Mouse (Mus musculus) midbrain, embryonic 11.5 days (tissue): Measurements from ENCODE around the gene Hdac9. TPM values are rescaled to one million over a fixed set of nuclear protein-coding genes. Genes with fewer than 3 reads are reported as not detected.

Experiments
- ATAC-seq: fragments of 200-750 bp; cut with Nextera tagmentation; 2 replicates; pipeline ENCODE4 v1.8.0; 2017; ENCODE audit warnings: moderate TSS enrichment, moderate library complexity; ENCODE audit not compliant: low FRiP score
- DNase-seq: peaks from one replicate; pipeline ENCODE4 v3.0.0; 2015; ENCODE audit warnings: low spot score; ENCODE audit errors: missing footprints
- H3K27ac ChIP-seq: fragments of 300-500 bp; sonication (generic); 2 replicates; pipeline ENCODE4 v1.5.1; 2014; ENCODE audit warnings: low read depth, low read length
- H3K27me3 ChIP-seq: fragments of 300-500 bp; sonication (generic); 2 replicates; pipeline ENCODE4 v1.6.1; 2014; ENCODE audit warnings: mild to moderate bottlenecking, low read length, moderate library complexity, mixed read lengths; ENCODE audit not compliant: control insufficient read depth, insufficient read depth
- H3K36me3 ChIP-seq: fragments of 300-500 bp; sonication (generic); 2 replicates; pipeline ENCODE4 v1.6.1; 2014; ENCODE audit warnings: mild to moderate bottlenecking, low read length, moderate library complexity, mixed read lengths; ENCODE audit not compliant: control insufficient read depth, insufficient read depth
- H3K4me1 ChIP-seq: fragments of 300-500 bp; sonication (generic); 2 replicates; pipeline ENCODE4 v1.6.1; 2014; ENCODE audit warnings: low read length; ENCODE audit not compliant: control insufficient read depth, insufficient read depth
- H3K4me2 ChIP-seq: fragments of 300-500 bp; sonication (generic); 2 replicates; pipeline ENCODE4 v1.6.1; 2014; ENCODE audit warnings: mild to moderate bottlenecking, moderate library complexity
- H3K4me3 ChIP-seq: fragments of 300-500 bp; sonication (generic); 2 replicates; pipeline ENCODE4 v1.5.1; 2014; ENCODE audit warnings: low read depth, low read length
- H3K9ac ChIP-seq: fragments of 300-500 bp; sonication (generic); 2 replicates; pipeline ENCODE4 v1.6.1; 2014; ENCODE audit warnings: low read length
- H3K9me3 ChIP-seq: fragments of 300-500 bp; sonication (generic); 2 replicates; pipeline ENCODE4 v1.6.1; 2016; ENCODE audit warnings: low read length; ENCODE audit not compliant: control insufficient read depth
- WGBS: fragments of 180-500 bp; shearing (Covaris S2); extraction: QIAGEN DNeasy Blood & Tissue Kit; methylation state at CpG from one replicate; pipeline ENCODE4 v1.1.7; 2014; 5-methylcytosine and 5-hydroxymethylcytosine counted together
- polyA plus RNA-seq: library from polyadenylated mRNA; unstranded; fragments of >200 nt; fragmentation: Nextera tagmentation; extraction: Ambion mirVana; gene quantifications from 2 replicates; pipeline ENCODE4 v1.2.1, GENCODE M21; 2014

Hdac9 gene
- polyA plus RNA-seq, 1 experiment from 2014 or later, result 14.1 TPM

GRCm38 (mm10) chr12:34696736-34697135 is 220.2 kb downstream of the Hdac9 start:
- Histone ChIP-seq H3K27ac (no peak overlapping the region), H3K4me2 (no peak overlapping the region), H3K27me3 (no peaks in the 10 kb centered on the region), H3K9ac (no peak overlapping the region), H3K9me3 (no peaks in the 10 kb centered on the region), H3K4me1 (no peaks in the 10 kb centered on the region), H3K4me3 (no peak overlapping the region), H3K36me3 (no peaks in the 10 kb centered on the region)
- DNase-seq, result no peak
- WGBS, result 89% methylated on average over 1 of the region's 1 CpGs
- ATAC-seq, result no peak

- Histone ChIP-seq H3K27me3 (no peaks in the 10 kb centered on the region), H3K4me3 (no peak overlapping the region), H3K4me2 (no peak overlapping the region), H3K4me1 (no peaks in the 10 kb centered on the region), H3K9ac (no peak overlapping the region), H3K9me3 (no peaks in the 10 kb centered on the region), H3K27ac (no peak overlapping the region), H3K36me3 (no peaks in the 10 kb centered on the region)
- no peak for DNase-seq
- 62% methylated on average over 4 of the region's 4 CpGs for WGBS
- no peak for ATAC-seq
Measured at GRCm38 (mm10) chr12:34688941-34689340, 228.0 kb downstream of the Hdac9 start.

- Histone ChIP-seq H3K9me3 (no peaks in the 10 kb centered on the region), H3K4me3 (no peak overlapping the region), H3K27me3 (no peaks in the 10 kb centered on the region), H3K27ac (no peak overlapping the region), H3K4me2 (no peak overlapping the region), H3K4me1 (peaks cover 2% of the 10 kb centered on the region; the same call in 1 of the 2 replicates), H3K9ac (no peak overlapping the region), H3K36me3 (no peaks in the 10 kb centered on the region)
- no peak for DNase-seq
- no peak for ATAC-seq
- WGBS, result 71% methylated on average over 4 of the region's 4 CpGs
Measured at GRCm38 (mm10) chr12:34683375-34683774, 233.5 kb downstream of the Hdac9 start.

GRCm38 (mm10) chr12:34682657-34683056 is 234.2 kb downstream of the Hdac9 start:
- H3K9ac ChIP-seq, result no peak overlapping the region
- no peak overlapping the region for H3K4me3 ChIP-seq
- no peaks in the 10 kb centered on the region for H3K27me3 ChIP-seq
- H3K36me3 ChIP-seq, result no peaks in the 10 kb centered on the region
- DNase-seq, result no peak
- 98% methylated on average over 3 of the region's 3 CpGs for WGBS
- peaks cover 2% of the 10 kb centered on the region; the same call in 1 of the 2 replicates for H3K4me1 ChIP-seq
- no peak overlapping the region for H3K27ac ChIP-seq
- H3K9me3 ChIP-seq, result no peaks in the 10 kb centered on the region
- ATAC-seq, result no peak
- H3K4me2 ChIP-seq, result no peak overlapping the region

- 46% methylated on average over 5 of the region's 5 CpGs for WGBS
Measured at GRCm38 (mm10) chr12:34680576-34680975, 236.3 kb downstream of the Hdac9 start.

GRCm38 (mm10) chr12:34677110-34677509 is 239.8 kb downstream of the Hdac9 start:
- Histone ChIP-seq H3K4me1 (peaks cover 2% of the 10 kb centered on the region; the same call in 1 of the 2 replicates), H3K9me3 (no peaks in the 10 kb centered on the region), H3K27me3 (no peaks in the 10 kb centered on the region), H3K27ac (no peak overlapping the region), H3K36me3 (no peaks in the 10 kb centered on the region), H3K9ac (no peak overlapping the region), H3K4me3 (no peak overlapping the region), H3K4me2 (no peak overlapping the region)
- ATAC-seq (no peak), DNase-seq (no peak)
- WGBS, result 84% methylated on average over 6 of the region's 6 CpGs

More at GRCm38 (mm10) chr12:34680576-34680975, 236.3 kb downstream of the Hdac9 start:
- Histone ChIP-seq H3K4me1 (peaks cover 2% of the 10 kb centered on the region; the same call in 1 of the 2 replicates), H3K9me3 (no peaks in the 10 kb centered on the region), H3K27ac (no peak overlapping the region), H3K9ac (no peak overlapping the region), H3K27me3 (no peaks in the 10 kb centered on the region), H3K36me3 (no peaks in the 10 kb centered on the region), H3K4me2 (no peak overlapping the region), H3K4me3 (no peak overlapping the region)
- ATAC-seq (no peak), DNase-seq (no peak)

- H3K9me3 ChIP-seq, result no peaks in the 10 kb centered on the region
- no peak overlapping the region for H3K9ac ChIP-seq
- no peaks in the 10 kb centered on the region for H3K27me3 ChIP-seq
- no peak overlapping the region for H3K4me3 ChIP-seq
- H3K4me2 ChIP-seq, result no peak overlapping the region
- H3K4me1 ChIP-seq, result no peaks in the 10 kb centered on the region
- ATAC-seq (no peak), DNase-seq (no peak)
- no peak overlapping the region for H3K27ac ChIP-seq
- no peaks in the 10 kb centered on the region for H3K36me3 ChIP-seq
- 77% methylated on average over 2 of the region's 2 CpGs for WGBS
Measured at GRCm38 (mm10) chr12:34674235-34674634, 242.7 kb downstream of the Hdac9 start.

- Histone ChIP-seq H3K9ac (no peak overlapping the region), H3K4me2 (no peak overlapping the region), H3K27ac (no peak overlapping the region), H3K36me3 (no peaks in the 10 kb centered on the region), H3K9me3 (no peaks in the 10 kb centered on the region), H3K4me1 (no peaks in the 10 kb centered on the region), H3K4me3 (no peak overlapping the region), H3K27me3 (no peaks in the 10 kb centered on the region)
- ATAC-seq (no peak), DNase-seq (no peak)
- 90% methylated on average over 4 of the region's 4 CpGs for WGBS
Measured at GRCm38 (mm10) chr12:34673539-34673938, 243.4 kb downstream of the Hdac9 start.

GRCm38 (mm10) chr12:34664758-34665157 is 252.1 kb downstream of the Hdac9 start:
- Histone ChIP-seq H3K27me3 (no peaks in the 10 kb centered on the region), H3K4me1 (peaks cover 2% of the 10 kb centered on the region; the same call in 1 of the 2 replicates), H3K27ac (no peak overlapping the region), H3K4me3 (no peak overlapping the region), H3K4me2 (no peak overlapping the region), H3K9me3 (no peaks in the 10 kb centered on the region), H3K9ac (no peak overlapping the region), H3K36me3 (no peaks in the 10 kb centered on the region)
- 9% methylated on average over 3 of the region's 3 CpGs for WGBS
- ATAC-seq (no peak), DNase-seq (peak; percentile 96)
